Mouse (Mus musculus) MEL (cell line): ENCODE data around the gene Acat1. TPM values are rescaled to one million over a fixed set of nuclear protein-coding genes. Genes with fewer than 3 reads are reported as not detected.

Source experiments
- DNase-seq: peaks from one replicate; pipeline ENCODE4 v3.0.0; 2011; ENCODE audit warnings: low read depth, low spot score
- H3K27ac ChIP-seq: 2 replicates; pipeline ENCODE4 v1.5.1; 2012; ENCODE audit warnings: low read depth, mild to moderate bottlenecking, control low read depth, low read length, moderate library complexity; ENCODE audit not compliant: control insufficient read depth
- H3K27me3 ChIP-seq, 2 experiments: fragments of 150-350 bp in 1 of 2; sonication (generic) in 1 of 2; 2 replicates each; pipeline ENCODE4 v1.6.1; 2012; ENCODE audit warnings: low read length in 2 of 2, mild to moderate bottlenecking in 2 of 2, improper control_type of control experiment in 1 of 2, moderate library complexity in 1 of 2; ENCODE audit not compliant: insufficient read depth in 2 of 2, control insufficient read depth in 1 of 2
- H3K36me3 ChIP-seq, 2 experiments: 2 replicates each; pipeline ENCODE4 v1.6.1; 2012 to 2014; ENCODE audit warnings: low read length in 2 of 2, improper control_type of control experiment in 1 of 2, inconsistent platforms in 1 of 2, mild to moderate bottlenecking in 1 of 2; ENCODE audit not compliant: insufficient read depth in 2 of 2, control insufficient read depth in 1 of 2
- H3K4me1 ChIP-seq, 2 experiments: fragments of 150-350 bp in 1 of 2; sonication (generic) in 1 of 2; 2 replicates each; pipeline ENCODE4 v1.6.1; 2012; ENCODE audit warnings: low read length in 2 of 2, improper control_type of control experiment in 1 of 2, mild to moderate bottlenecking in 1 of 2; ENCODE audit not compliant: insufficient read depth in 2 of 2, control insufficient read depth in 1 of 2
- H3K4me3 ChIP-seq, 2 experiments: fragments of 150-350 bp in 1 of 2; sonication (generic) in 1 of 2; 2 replicates each; pipeline ENCODE4 v1.5.1; 2012; ENCODE audit warnings: low read depth in 2 of 2, low read length in 2 of 2, mild to moderate bottlenecking in 2 of 2, moderate library complexity in 2 of 2, control low read depth in 1 of 2, improper control_type of control experiment in 1 of 2; ENCODE audit not compliant: control insufficient read depth in 1 of 2, insufficient read depth in 1 of 2
- H3K79me2 ChIP-seq: 2 replicates; pipeline ENCODE4 v1.6.1; 2012; ENCODE audit warnings: mild to moderate bottlenecking, low read length, moderate library complexity; ENCODE audit not compliant: control insufficient read depth, poor library complexity, insufficient read depth
- H3K9ac ChIP-seq: 2 replicates; pipeline ENCODE4 v1.6.1; 2012; ENCODE audit warnings: low read depth, mild to moderate bottlenecking, control low read depth, low read length, moderate library complexity; ENCODE audit not compliant: control insufficient read depth, poor library complexity, severe bottlenecking
- H3K9me3 ChIP-seq: fragments of 150-350 bp; sonication (generic); replicated peaks from 2 replicates; pipeline ENCODE4 v1.6.1; 2012; ENCODE audit warnings: mild to moderate bottlenecking, low read length, improper control_type of control experiment, moderate library complexity; ENCODE audit not compliant: insufficient read depth
- BHLHE40 ChIP-seq: IDR thresholded peaks from 2 replicates; pipeline ENCODE4 v1.6.1; 2012; ENCODE audit warnings: low read depth, mild to moderate bottlenecking, inconsistent platforms, low read length, improper control_type of control experiment, borderline replicate concordance
- CHD1 ChIP-seq: IDR thresholded peaks from 2 replicates; pipeline ENCODE4 v1.6.1; 2012; ENCODE audit warnings: low read depth, mild to moderate bottlenecking, inconsistent platforms, low read length, improper control_type of control experiment
- CHD2 ChIP-seq: IDR thresholded peaks from 2 replicates; pipeline ENCODE4 v1.6.1; 2011; ENCODE audit warnings: low read length, improper control_type of control experiment
- CTCF ChIP-seq, 3 experiments: IDR thresholded peaks in 2 of 3; conservative IDR thresholded peaks in 1 of 3; 2 replicates each; pipeline ENCODE4 v1.5.1; 2011 to 2012; ENCODE audit warnings: low read length in 3 of 3, low read depth in 2 of 3, mild to moderate bottlenecking in 2 of 3, improper control_type of control experiment in 1 of 3, inconsistent platforms in 1 of 3, mixed read lengths in 1 of 3, moderate library complexity in 1 of 3; ENCODE audit not compliant: control insufficient read depth in 1 of 3, insufficient read depth in 1 of 3, poor library complexity in 1 of 3, severe bottlenecking in 1 of 3
- E2F4 ChIP-seq: IDR thresholded peaks from 2 replicates; pipeline ENCODE4 v1.6.1; 2011; ENCODE audit warnings: low read depth, low read length, improper control_type of control experiment, borderline replicate concordance
- EP300 ChIP-seq, 2 experiments: IDR thresholded peaks; 2 replicates each; pipeline ENCODE4 v1.6.1; 2011; ENCODE audit warnings: improper control_type of control experiment in 2 of 2, low read length in 2 of 2, low read depth in 1 of 2, mild to moderate bottlenecking in 1 of 2
- ETS1 ChIP-seq: IDR thresholded peaks from 2 replicates; pipeline ENCODE4 v1.6.1; 2012; ENCODE audit warnings: low read depth, mild to moderate bottlenecking, inconsistent platforms, low read length, improper control_type of control experiment, moderate library complexity
- GABPA ChIP-seq: IDR thresholded peaks from 2 replicates; pipeline ENCODE4 v1.6.1; 2012; ENCODE audit warnings: low read depth, mild to moderate bottlenecking, inconsistent platforms, low read length, improper control_type of control experiment, moderate library complexity
- HCFC1 ChIP-seq: IDR thresholded peaks from 2 replicates; pipeline ENCODE4 v1.6.1; 2012; ENCODE audit warnings: low read depth, mild to moderate bottlenecking, inconsistent platforms, low read length, improper control_type of control experiment, moderate library complexity
- MAFK ChIP-seq: IDR thresholded peaks from 2 replicates; pipeline ENCODE4 v1.6.1; 2011; ENCODE audit warnings: low read depth, mild to moderate bottlenecking, low read length, improper control_type of control experiment, borderline replicate concordance
- MAX ChIP-seq: IDR thresholded peaks from 2 replicates; pipeline ENCODE4 v1.6.1; 2011; ENCODE audit warnings: low read length, improper control_type of control experiment
- MAZ ChIP-seq: IDR thresholded peaks from 2 replicates; pipeline ENCODE4 v1.6.1; 2012; ENCODE audit warnings: low read depth, mild to moderate bottlenecking, inconsistent platforms, low read length, improper control_type of control experiment
- MEF2A ChIP-seq: IDR thresholded peaks from 2 replicates; pipeline ENCODE4 v1.6.1; 2014; ENCODE audit warnings: low read depth, mild to moderate bottlenecking, inconsistent platforms, low read length, improper control_type of control experiment; ENCODE audit not compliant: poor library complexity, insufficient replicate concordance, severe bottlenecking; ENCODE audit errors: extremely low read depth
- MXI1 ChIP-seq: IDR thresholded peaks from 2 replicates; pipeline ENCODE4 v1.6.1; 2011; ENCODE audit warnings: mild to moderate bottlenecking, low read depth, low read length, improper control_type of control experiment
- MYB ChIP-seq: IDR thresholded peaks from 2 replicates; pipeline ENCODE4 v1.6.1; 2011; ENCODE audit warnings: mild to moderate bottlenecking, low read depth, low read length, improper control_type of control experiment
- NELFE ChIP-seq: IDR thresholded peaks from 2 replicates; pipeline ENCODE4 v1.6.1; 2011; ENCODE audit warnings: low read depth, low read length, improper control_type of control experiment
- NRF1 ChIP-seq: IDR thresholded peaks from 2 replicates; pipeline ENCODE4 v1.6.1; 2014; ENCODE audit warnings: low read depth, mild to moderate bottlenecking, inconsistent platforms, low read length, improper control_type of control experiment, moderate library complexity; ENCODE audit not compliant: poor library complexity, insufficient read depth, severe bottlenecking
- POLR2A ChIP-seq, 2 experiments: IDR thresholded peaks; 2 replicates each; pipeline ENCODE4 v1.6.1; 2011 to 2012; ENCODE audit warnings: low read length in 2 of 2, mild to moderate bottlenecking in 2 of 2, control low read depth in 1 of 2, improper control_type of control experiment in 1 of 2, low read depth in 1 of 2, moderate library complexity in 1 of 2; ENCODE audit not compliant: control insufficient read depth in 1 of 2, insufficient read depth in 1 of 2, poor library complexity in 1 of 2
- POLR2AphosphoS2 ChIP-seq: IDR thresholded peaks from 2 replicates; pipeline ENCODE4 v1.6.1; 2011; ENCODE audit warnings: low read length, improper control_type of control experiment
- POLR2AphosphoS5 ChIP-seq: IDR thresholded peaks from 2 replicates; pipeline ENCODE4 v1.6.1; 2012; ENCODE audit warnings: low read depth, borderline replicate concordance, mild to moderate bottlenecking, inconsistent platforms, low read length, moderate library complexity, mixed read lengths
- RAD21 ChIP-seq: IDR thresholded peaks from 2 replicates; pipeline ENCODE4 v1.6.1; 2011; ENCODE audit warnings: mild to moderate bottlenecking, low read depth, low read length, improper control_type of control experiment
- SIN3A ChIP-seq: IDR thresholded peaks from 2 replicates; pipeline ENCODE4 v1.6.1; 2012; ENCODE audit warnings: low read length, improper control_type of control experiment, inconsistent platforms
- SMC3 ChIP-seq: IDR thresholded peaks from 2 replicates; pipeline ENCODE4 v1.6.1; 2011; ENCODE audit warnings: low read depth, low read length, improper control_type of control experiment
- UBTF ChIP-seq: IDR thresholded peaks from 2 replicates; pipeline ENCODE4 v1.6.1; 2012; ENCODE audit warnings: low read depth, mild to moderate bottlenecking, inconsistent platforms, low read length, improper control_type of control experiment, moderate library complexity, borderline replicate concordance; ENCODE audit not compliant: insufficient read depth
- USF1 ChIP-seq: IDR thresholded peaks from 2 replicates; pipeline ENCODE4 v1.6.1; 2014; ENCODE audit warnings: low read depth, mild to moderate bottlenecking, inconsistent platforms, low read length, improper control_type of control experiment, moderate library complexity
- USF2 ChIP-seq, 2 experiments: IDR thresholded peaks; 2 replicates each; pipeline ENCODE4 v1.6.1; 2011 to 2012; ENCODE audit warnings: improper control_type of control experiment in 2 of 2, low read length in 2 of 2, borderline replicate concordance in 1 of 2, inconsistent platforms in 1 of 2, low read depth in 1 of 2, mild to moderate bottlenecking in 1 of 2; ENCODE audit not compliant: insufficient read depth in 1 of 2
- ZC3H11A ChIP-seq: IDR thresholded peaks from 2 replicates; pipeline ENCODE4 v1.6.1; 2012; ENCODE audit warnings: low read depth, mild to moderate bottlenecking, inconsistent platforms, low read length, improper control_type of control experiment
- ZNF384 ChIP-seq: IDR thresholded peaks from 2 replicates; pipeline ENCODE4 v1.6.1; 2012; ENCODE audit warnings: low read depth, mild to moderate bottlenecking, inconsistent platforms, low read length, improper control_type of control experiment
- polyA plus RNA-seq, 2 experiments: library from polyadenylated mRNA; stranded (reverse) in 1 of 2; unstranded in 1 of 2; fragments of >175 nt in 1 of 2; fragments of >200 nt in 1 of 2; gene quantifications; 2 replicates each; pipeline versions ENCODE4 v1.2.1 to v1.2.4; 2012; ENCODE audit warnings: low replicate concordance in 2 of 2, low read depth in 1 of 2; ENCODE audit not compliant: insufficient read length in 2 of 2, insufficient read depth in 1 of 2, missing spikeins in 1 of 2
- total RNA-seq: library from RNA; depleted of rRNA; stranded (reverse); fragments of 300-350 nt; gene quantifications from 2 replicates; pipeline ENCODE4 v1.2.3, GENCODE M21; 2012

Gene Acat1
- total and polyA plus RNA-seq, 3 experiments = 37.4 to 185 (median 41.8) TPM

GRCm38 (mm10) chr9:53601541-53601940 lies 8.6 kb downstream of the Acat1 start:
- Histone ChIP-seq H3K79me2 (peaks cover 1% of the 10 kb centered on the region; the same call in 1 of the 2 replicates), H3K4me1 (peaks cover 8 to 13% of the 10 kb centered on the region in 2 experiments; a peak in 3 of 4 replicates), H3K27me3 (no peaks in the 10 kb centered on the region), H3K9me3 (no peaks in the 10 kb centered on the region), H3K9ac (no peak overlapping the region), H3K4me3 (no peak overlapping the region), H3K27ac (no peak overlapping the region), H3K36me3 (peaks cover 2 to 11% of the 10 kb centered on the region in 2 experiments; a peak in 3 of 4 replicates)
- DNase-seq = no peak
- TF ChIP-seq CHD1 (no peak), CHD2 (no peak), RAD21 (no peak), EP300 (IDR thresholded peaks at IDR 0.05; ENCODE audit: low read depth in 1 of 2, low read length in 2 of 2) (no peak), POLR2A (IDR thresholded peaks at IDR 0.05; ENCODE audit: control insufficient read depth in 1 of 2, insufficient read depth in 1 of 2, low read depth in 1 of 2, low read length in 2 of 2, poor library complexity in 1 of 2) (no peak), ETS1 (no peak), MYB (no peak), E2F4 (no peak), USF1 (no peak), SMC3 (no peak), MAFK (no peak), POLR2AphosphoS2 (no peak), UBTF (no peak), NELFE (no peak), ZNF384 (no peak), MXI1 (no peak)

- H3K36me3 ChIP-seq = peaks cover 5 to 6% of the 10 kb centered on the region in 2 experiments
Observed at GRCm38 (mm10) chr9:53598631-53599030, 11.6 kb downstream of the Acat1 start.

More at GRCm38 (mm10) chr9:53598631-53599030, 11.6 kb downstream of the Acat1 start:
- H3K27ac ChIP-seq = no peak overlapping the region
- no peak for TF ChIP-seq NELFE
- no peak for TF ChIP-seq BHLHE40
- no peak for TF ChIP-seq CHD2
- no peak for TF ChIP-seq ZC3H11A
- no peak for TF ChIP-seq USF2 (IDR thresholded peaks at IDR 0.05; ENCODE audit: borderline replicate concordance in 1 of 2, insufficient read depth in 1 of 2, low read depth in 1 of 2, low read length in 2 of 2)
- TF ChIP-seq CTCF (IDR thresholded peaks at IDR 0.05 in 2 of 3, conservative IDR thresholded peaks at IDR 0.05 in 1 of 3; ENCODE audit: control insufficient read depth in 1 of 3, insufficient read depth in 1 of 3, low read depth in 2 of 3, low read length in 3 of 3, poor library complexity in 1 of 3, severe bottlenecking in 1 of 3) = no peak
- TF ChIP-seq MAZ = no peak
- TF ChIP-seq NRF1 = no peak
- no peak for TF ChIP-seq GABPA
- no peak for TF ChIP-seq POLR2AphosphoS5
- TF ChIP-seq SIN3A = no peak
- TF ChIP-seq MEF2A = no peak
- no peak for TF ChIP-seq EP300 (IDR thresholded peaks at IDR 0.05; ENCODE audit: low read depth in 1 of 2, low read length in 2 of 2)
- TF ChIP-seq HCFC1 = no peak
- TF ChIP-seq MAX = no peak
- no peak for TF ChIP-seq USF1
- TF ChIP-seq UBTF = no peak
- no peak overlapping the region for H3K4me3 ChIP-seq
- no peaks in the 10 kb centered on the region for H3K79me2 ChIP-seq
- peaks cover 3 to 6% of the 10 kb centered on the region in 2 experiments; a peak in 3 of 4 replicates for H3K4me1 ChIP-seq
- no peaks in the 10 kb centered on the region for H3K27me3 ChIP-seq
- H3K9ac ChIP-seq = no peak overlapping the region
- no peak for DNase-seq
- no peaks in the 10 kb centered on the region for H3K9me3 ChIP-seq
